Mouse (Mus musculus): ENCODE data around the gene Tbc1d7.

The Tbc1d7 gene

GRCm38 (mm10) chr13:43193266-43193665, 22.0 kb upstream of the Tbc1d7 start:
- DNase-seq, result no peak

- DNase-seq, result no peak
These were observed 20.5 kb upstream of the Tbc1d7 start for GRCm38 (mm10) chr13:43191741-43192192.

- no peak for DNase-seq
These were observed 20.0 kb upstream of the Tbc1d7 start for GRCm38 (mm10) chr13:43191290-43191689.

GRCm38 (mm10) chr13:43187736-43188135, 16.4 kb upstream of the Tbc1d7 start:
- DNase-seq, result no peak

GRCm38 (mm10) chr13:43183248-43184055, 12.2 kb upstream of the Tbc1d7 start:
- DNase-seq, result no peak

GRCm38 (mm10) chr13:43182465-43183201, 11.3 kb upstream of the Tbc1d7 start:
- DNase-seq, result peak; percentile 87

- no peak for DNase-seq
These were observed 9.8 kb upstream of the Tbc1d7 start for GRCm38 (mm10) chr13:43181104-43181503.

- no peak for DNase-seq
These were observed 6.0 kb upstream of the Tbc1d7 start for GRCm38 (mm10) chr13:43177317-43177716.

- DNase-seq, result no peak
These were observed 5.4 kb upstream of the Tbc1d7 start for GRCm38 (mm10) chr13:43176676-43177075.

GRCm38 (mm10) chr13:43173262-43173661, 2.0 kb upstream of the Tbc1d7 start:
- peak; percentile 87 for DNase-seq

GRCm38 (mm10) chr13:43172036-43172713, 874 bp upstream of the Tbc1d7 start:
- peak; percentile 28 for DNase-seq

- no peak for DNase-seq
These were observed 3.6 kb downstream of the Tbc1d7 start for GRCm38 (mm10) chr13:43167721-43168120.

GRCm38 (mm10) chr13:43159429-43159828, 11.9 kb downstream of the Tbc1d7 start:
- DNase-seq, result no peak

GRCm38 (mm10) chr13:43158281-43158680, 13.0 kb downstream of the Tbc1d7 start:
- no peak for DNase-seq

GRCm38 (mm10) chr13:43157370-43157769, 13.9 kb downstream of the Tbc1d7 start:
- no peak for DNase-seq

- no peak for DNase-seq
These were observed 19.2 kb downstream of the Tbc1d7 start for GRCm38 (mm10) chr13:43152005-43152520.

GRCm38 (mm10) chr13:43149661-43150060, 21.6 kb downstream of the Tbc1d7 start:
- no peak for DNase-seq

GRCm38 (mm10) chr13:43148692-43149091, 22.6 kb downstream of the Tbc1d7 start:
- no peak for DNase-seq

GRCm38 (mm10) chr13:43146515-43147258, 24.6 kb downstream of the Tbc1d7 start:
- DNase-seq, result no peak

GRCm38 (mm10) chr13:43144720-43145418, 26.4 kb downstream of the Tbc1d7 start:
- DNase-seq, result no peak

- no peak for DNase-seq
These were observed 36.8 kb downstream of the Tbc1d7 start for GRCm38 (mm10) chr13:43134468-43134867.

GRCm38 (mm10) chr13:43133400-43133799, 37.9 kb downstream of the Tbc1d7 start:
- no peak for DNase-seq

Data from cerebellum, adult 8-10 months (tissue).